Mouse (Mus musculus) erythroblast, embryonic 14.5 days (primary cell): Measurements from ENCODE around the gene Adamtsl5. TPM values are rescaled to one million over a fixed set of nuclear protein-coding genes. Genes with fewer than 3 reads are reported as not detected.

ENCODE experiments used
- H3K27me3 ChIP-seq: 2 replicates; pipeline ENCODE4 v1.6.1; 2012; ENCODE audit warnings: inconsistent platforms; ENCODE audit not compliant: control insufficient read depth
- H3K36me3 ChIP-seq: 2 replicates; pipeline ENCODE4 v1.6.1; 2012; ENCODE audit warnings: mild to moderate bottlenecking, inconsistent platforms; ENCODE audit not compliant: control insufficient read depth
- H3K4me1 ChIP-seq: 2 replicates; pipeline ENCODE4 v1.6.1; 2012; ENCODE audit warnings: inconsistent platforms; ENCODE audit not compliant: control insufficient read depth
- H3K4me3 ChIP-seq: replicated peaks from 2 replicates; pipeline ENCODE3; 2012; ENCODE audit warnings: moderate library complexity, mild to moderate bottlenecking, inconsistent platforms
- H3K9me3 ChIP-seq: 2 replicates; pipeline ENCODE4 v1.6.1; 2012; ENCODE audit warnings: low read length, inconsistent platforms, mixed read lengths; ENCODE audit not compliant: control insufficient read depth
- GATA1 ChIP-seq: IDR thresholded peaks from 2 replicates; pipeline ENCODE4 v1.6.1; 2012; ENCODE audit warnings: low read length, inconsistent platforms, mixed read lengths
- TAL1 ChIP-seq: IDR thresholded peaks from 3 replicates; pipeline ENCODE4 v1.6.1; 2012; ENCODE audit warnings: low read length, inconsistent platforms, mixed read lengths
- polyA plus RNA-seq: library from polyadenylated mRNA; stranded (reverse); fragments of >175 nt; gene quantifications from 2 replicates; pipeline ENCODE4 v1.2.3, GENCODE M21; 2012

The Adamtsl5 gene
- polyA plus RNA-seq, 1 experiment, result 2.2 TPM

- H3K9me3 ChIP-seq, result peaks cover 6% of the 10 kb centered on the region
- peaks cover 40% of the 10 kb centered on the region for H3K36me3 ChIP-seq
- H3K4me1 ChIP-seq, result peaks cover 68% of the 10 kb centered on the region
- H3K4me3 ChIP-seq, result peak overlapping the region; percentile 76
- peaks cover 12% of the 10 kb centered on the region for H3K27me3 ChIP-seq
- no peak for TF ChIP-seq TAL1
- TF ChIP-seq GATA1, result no peak
Observed at GRCm38 (mm10) chr10:80386735-80387471, 38.7 kb upstream of the Adamtsl5 start.

- Histone ChIP-seq H3K27me3 (peaks cover 12% of the 10 kb centered on the region), H3K4me1 (peaks cover 70% of the 10 kb centered on the region), H3K9me3 (peaks cover 14% of the 10 kb centered on the region), H3K4me3 (peak overlapping the region; percentile 76), H3K36me3 (peaks cover 40% of the 10 kb centered on the region)
- TF ChIP-seq TAL1 (no peak), GATA1 (no peak)
Observed at GRCm38 (mm10) chr10:80385811-80386734, 37.9 kb upstream of the Adamtsl5 start.

- Histone ChIP-seq H3K9me3 (peaks cover 16% of the 10 kb centered on the region), H3K4me3 (peak overlapping the region; percentile 76), H3K4me1 (peaks cover 67% of the 10 kb centered on the region), H3K36me3 (peaks cover 39% of the 10 kb centered on the region), H3K27me3 (peaks cover 12% of the 10 kb centered on the region)
- no peak for TF ChIP-seq TAL1
- no peak for TF ChIP-seq GATA1
Observed at GRCm38 (mm10) chr10:80385310-80385709, 37.1 kb upstream of the Adamtsl5 start.

- H3K4me1 ChIP-seq, result peaks cover 67% of the 10 kb centered on the region
- peak overlapping the region; percentile 76 for H3K4me3 ChIP-seq
- H3K36me3 ChIP-seq, result peaks cover 39% of the 10 kb centered on the region
Observed at GRCm38 (mm10) chr10:80384709-80385108, 36.5 kb upstream of the Adamtsl5 start.

GRCm38 (mm10) chr10:80384115-80384639 is 36.0 kb upstream of the Adamtsl5 start:
- Histone ChIP-seq H3K27me3 (peaks cover 12% of the 10 kb centered on the region), H3K4me3 (peak overlapping the region; percentile 76), H3K9me3 (peaks cover 16% of the 10 kb centered on the region), H3K4me1 (peaks cover 65% of the 10 kb centered on the region), H3K36me3 (peaks cover 43% of the 10 kb centered on the region)
- no peak for TF ChIP-seq TAL1
- TF ChIP-seq GATA1, result no peak

More at GRCm38 (mm10) chr10:80384709-80385108, 36.5 kb upstream of the Adamtsl5 start:
- Histone ChIP-seq H3K27me3 (peaks cover 12% of the 10 kb centered on the region), H3K9me3 (peaks cover 16% of the 10 kb centered on the region)
- TF ChIP-seq GATA1 (no peak), TAL1 (peak; percentile 54; the same call in 2 of the 3 replicates)

GRCm38 (mm10) chr10:80383431-80383830 is 35.2 kb upstream of the Adamtsl5 start:
- Histone ChIP-seq H3K4me1 (peaks cover 64% of the 10 kb centered on the region), H3K36me3 (peaks cover 43% of the 10 kb centered on the region)
- TF ChIP-seq GATA1 (no peak), TAL1 (no peak)

GRCm38 (mm10) chr10:80382641-80383365 is 34.6 kb upstream of the Adamtsl5 start:
- peaks cover 43% of the 10 kb centered on the region for H3K36me3 ChIP-seq
- TF ChIP-seq GATA1 (no peak), TAL1 (no peak)
- peaks cover 61% of the 10 kb centered on the region for H3K4me1 ChIP-seq
- H3K4me3 ChIP-seq, result no peak overlapping the region
- peaks cover 12% of the 10 kb centered on the region for H3K27me3 ChIP-seq
- H3K9me3 ChIP-seq, result peaks cover 16% of the 10 kb centered on the region

More at GRCm38 (mm10) chr10:80383431-80383830, 35.2 kb upstream of the Adamtsl5 start:
- Histone ChIP-seq H3K9me3 (peaks cover 16% of the 10 kb centered on the region), H3K4me3 (no peak overlapping the region), H3K27me3 (peaks cover 12% of the 10 kb centered on the region)

- peaks cover 16% of the 10 kb centered on the region for H3K9me3 ChIP-seq
- H3K27me3 ChIP-seq, result peaks cover 6% of the 10 kb centered on the region
- peaks cover 16% of the 10 kb centered on the region for H3K4me1 ChIP-seq
- TF ChIP-seq TAL1 (no peak), GATA1 (no peak)
- peaks cover 29% of the 10 kb centered on the region for H3K36me3 ChIP-seq
- H3K4me3 ChIP-seq, result no peak overlapping the region
Observed at GRCm38 (mm10) chr10:80377716-80378115, 29.5 kb upstream of the Adamtsl5 start.
